Mouse (Mus musculus) liver, embryonic 18 days (tissue): ENCODE measurements around the gene Agfg1. TPM values are rescaled to one million over a fixed set of nuclear protein-coding genes. Genes with fewer than 3 reads are reported as not detected.

Experiments used
- polyA plus RNA-seq: library from polyadenylated mRNA; depleted of rRNA; stranded (reverse); fragments of >200 nt; gene quantifications from 2 replicates; pipeline ENCODE4 v1.2.3, GENCODE M21; 2012; rRNA removed

Agfg1 gene
- 23.7 and 25.0 TPM in 2 replicates for polyA plus RNA-seq

GRCm38 (mm10) chr1:82839296-82839613 lies at the start of gene Agfg1:
Gene Agfg1 (plus strand): TSS chr1:82839483.

GRCm38 (mm10) chr1:82913025-82913424 lies 73.7 kb downstream of the Agfg1 start, which contains the start of gene A030005L19Rik:
Gene A030005L19Rik (plus strand): TSS chr1:82913325.

GRCm38 (mm10) chr1:82924650-82925049 lies 85.4 kb downstream of the Agfg1 start, which contains the start of gene A030014E15Rik:
Gene A030014E15Rik (plus strand): TSS chr1:82924917.

GRCm38 (mm10) chr1:82931326-82931725 lies 92.0 kb downstream of the Agfg1 start, which contains the start of gene Gm6217:
Gene Gm6217 (minus strand): TSS chr1:82931399.

GRCm38 (mm10) chr1:82943295-82943694 lies 104.0 kb downstream of the Agfg1 start, which contains the start of gene A030003K21Rik:
Gene A030003K21Rik (minus strand): TSS chr1:82943388.

Other genes with a start within 250 kb of the Agfg1 start
- 64.2 and 65.1 TPM in 2 replicates for gene Mff, start 114.6 kb upstream of the Agfg1 start, polyA plus RNA-seq
- gene Tm4sf20, start 71.0 kb upstream of the Agfg1 start, polyA plus RNA-seq, result 0.30 TPM in 1 of 2 replicates, not detected in the other
- not detected in 2 replicates for gene Gm47791, start 68.2 kb upstream of the Agfg1 start, polyA plus RNA-seq
- gene A030005L19Rik, start 73.8 kb downstream of the Agfg1 start, polyA plus RNA-seq, result 0.78 and 0.95 TPM in 2 replicates
- gene A030014E15Rik, start 85.4 kb downstream of the Agfg1 start, polyA plus RNA-seq, result 0.04 and 0.09 TPM in 2 replicates
- gene Gm6217, start 91.9 kb downstream of the Agfg1 start, polyA plus RNA-seq, result not detected in 2 replicates
- gene A030003K21Rik, start 103.9 kb downstream of the Agfg1 start, polyA plus RNA-seq, result not detected in 2 replicates
- not detected in 2 replicates for gene Gm7544, start 116.5 kb downstream of the Agfg1 start, polyA plus RNA-seq
- not detected in 2 replicates for gene Gm47955, start 120.8 kb downstream of the Agfg1 start, polyA plus RNA-seq
- not detected in 2 replicates for gene Gm47959, start 161.1 kb downstream of the Agfg1 start, polyA plus RNA-seq
- 0.10 and 0.13 TPM in 2 replicates for gene Slc19a3, start 199.0 kb downstream of the Agfg1 start, polyA plus RNA-seq
- not detected in 2 replicates for gene Krtap28-10, start 203.0 kb downstream of the Agfg1 start, polyA plus RNA-seq
- gene Gm47969, start 205.4 kb downstream of the Agfg1 start, polyA plus RNA-seq, result not detected in 2 replicates
- gene A030005K14Rik, start 219.9 kb downstream of the Agfg1 start, polyA plus RNA-seq, result not detected in 2 replicates
- gene Krtap28-13, start 221.4 kb downstream of the Agfg1 start, polyA plus RNA-seq, result 0.07 TPM in 1 of 2 replicates, not detected in the other